Mouse (Mus musculus): ENCODE measurements at regions not wholly inside any gene's neighbourhood (a gene's known extent, or its start where the extent isn't known, plus 50 kb on each side); places are given as distances from the start of the nearest gene placed in this dataset.
A peak's percentile ranks its signal among the peaks of the same experiment; 100 is the strongest.

- no peaks in the 10 kb centered on the region for H3K4me1 ChIP-seq (ENCODE audit: control insufficient read depth, insufficient read depth, low read length)
- no peak overlapping the region for H3K4me3 ChIP-seq (replicated peaks; ENCODE audit: extremely low read depth, low read depth, low read length)
- no peak for DNase-seq
- 44% methylated on average over 5 of the region's 5 CpGs for WGBS
- TF ChIP-seq CTCF (IDR thresholded peaks at IDR 0.05; ENCODE audit: insufficient read depth, low read length) (no peak), POLR2A (IDR thresholded peaks at IDR 0.05; ENCODE audit: borderline replicate concordance, extremely low read depth, low read depth, low read length) (no peak)
These were observed 171.4 kb downstream of the Kctd12 start for GRCm38 (mm10) chr14:102811022-102811421.

GRCm38 (mm10) chr14:102810121-102810921 lies 172.1 kb downstream of the Kctd12 start:
- no peak overlapping the region for H3K4me3 ChIP-seq (replicated peaks; ENCODE audit: extremely low read depth, low read depth, low read length)
- 40% methylated on average over 7 of the region's 7 CpGs for WGBS
- no peak for DNase-seq
- no peak for TF ChIP-seq POLR2A (IDR thresholded peaks at IDR 0.05; ENCODE audit: borderline replicate concordance, extremely low read depth, low read depth, low read length)
- TF ChIP-seq CTCF (IDR thresholded peaks at IDR 0.05; ENCODE audit: insufficient read depth, low read length) = peak; percentile 32; the same call in 1 of the 2 replicates
- no peaks in the 10 kb centered on the region for H3K4me1 ChIP-seq (ENCODE audit: control insufficient read depth, insufficient read depth, low read length)

GRCm38 (mm10) chr14:102805936-102806923 lies 176.2 kb downstream of the Kctd12 start:
- 38% methylated on average over 21 of the region's 21 CpGs for WGBS
- peak overlapping the region; percentile 3 for H3K4me3 ChIP-seq (replicated peaks; ENCODE audit: extremely low read depth, low read depth, low read length)

GRCm38 (mm10) chr14:102795676-102796075 lies 186.8 kb downstream of the Kctd12 start:
- TF ChIP-seq POLR2A (IDR thresholded peaks at IDR 0.05; ENCODE audit: borderline replicate concordance, extremely low read depth, low read depth, low read length) = no peak
- TF ChIP-seq CTCF (IDR thresholded peaks at IDR 0.05; ENCODE audit: insufficient read depth, low read length) = no peak
- 52% methylated on average over 2 of the region's 2 CpGs for WGBS
- Histone ChIP-seq H3K4me1 (ENCODE audit: control insufficient read depth, insufficient read depth, low read length) (no peaks in the 10 kb centered on the region), H3K4me3 (replicated peaks; ENCODE audit: extremely low read depth, low read depth, low read length) (no peak overlapping the region)
- no peak for DNase-seq

More at GRCm38 (mm10) chr14:102805936-102806923, 176.2 kb downstream of the Kctd12 start:
- TF ChIP-seq POLR2A (IDR thresholded peaks at IDR 0.05; ENCODE audit: borderline replicate concordance, extremely low read depth, low read depth, low read length) = no peak
- no peak for TF ChIP-seq CTCF (IDR thresholded peaks at IDR 0.05; ENCODE audit: insufficient read depth, low read length)
- no peak for DNase-seq
- H3K4me1 ChIP-seq (ENCODE audit: control insufficient read depth, insufficient read depth, low read length) = no peaks in the 10 kb centered on the region

GRCm38 (mm10) chr14:102794898-102795297 lies 187.5 kb downstream of the Kctd12 start:
- TF ChIP-seq CTCF (IDR thresholded peaks at IDR 0.05; ENCODE audit: insufficient read depth, low read length) = 0 out of 2 replicates have a peak, but pooled peaks have one; percentile 5
- no peak for TF ChIP-seq POLR2A (IDR thresholded peaks at IDR 0.05; ENCODE audit: borderline replicate concordance, extremely low read depth, low read depth, low read length)
- 83% methylated on average over 2 of the region's 2 CpGs for WGBS
- Histone ChIP-seq H3K4me1 (ENCODE audit: control insufficient read depth, insufficient read depth, low read length) (no peaks in the 10 kb centered on the region), H3K4me3 (replicated peaks; ENCODE audit: extremely low read depth, low read depth, low read length) (no peak overlapping the region)
- DNase-seq = no peak

GRCm38 (mm10) chr14:102793753-102794152 lies 188.7 kb downstream of the Kctd12 start:
- DNase-seq = no peak
- Histone ChIP-seq H3K4me1 (ENCODE audit: control insufficient read depth, insufficient read depth, low read length) (no peaks in the 10 kb centered on the region), H3K4me3 (replicated peaks; ENCODE audit: extremely low read depth, low read depth, low read length) (no peak overlapping the region)
- TF ChIP-seq POLR2A (IDR thresholded peaks at IDR 0.05; ENCODE audit: borderline replicate concordance, extremely low read depth, low read depth, low read length) (no peak), CTCF (IDR thresholded peaks at IDR 0.05; ENCODE audit: insufficient read depth, low read length) (no peak)
- WGBS = 87% methylated on average over 7 of the region's 7 CpGs

- Histone ChIP-seq H3K4me3 (replicated peaks; ENCODE audit: extremely low read depth, low read depth, low read length) (no peak overlapping the region), H3K4me1 (ENCODE audit: control insufficient read depth, insufficient read depth, low read length) (no peaks in the 10 kb centered on the region)
- 73% methylated on average over 3 of the region's 3 CpGs for WGBS
- TF ChIP-seq POLR2A (IDR thresholded peaks at IDR 0.05; ENCODE audit: borderline replicate concordance, extremely low read depth, low read depth, low read length) (no peak), CTCF (IDR thresholded peaks at IDR 0.05; ENCODE audit: insufficient read depth, low read length) (no peak)
- DNase-seq = no peak
These were observed 191.5 kb downstream of the Kctd12 start for GRCm38 (mm10) chr14:102790916-102791315.

GRCm38 (mm10) chr14:102782227-102782626 lies 200.2 kb downstream of the Kctd12 start:
- TF ChIP-seq POLR2A (IDR thresholded peaks at IDR 0.05; ENCODE audit: borderline replicate concordance, extremely low read depth, low read depth, low read length) (no peak), CTCF (IDR thresholded peaks at IDR 0.05; ENCODE audit: insufficient read depth, low read length) (no peak)
- no peak overlapping the region for H3K4me3 ChIP-seq (replicated peaks; ENCODE audit: extremely low read depth, low read depth, low read length)
- DNase-seq = no peak
- H3K4me1 ChIP-seq (ENCODE audit: control insufficient read depth, insufficient read depth, low read length) = no peaks in the 10 kb centered on the region

GRCm38 (mm10) chr14:102769716-102770115 lies 212.7 kb downstream of the Kctd12 start:
- no peak overlapping the region for H3K4me3 ChIP-seq (replicated peaks; ENCODE audit: extremely low read depth, low read depth, low read length)
- TF ChIP-seq CTCF (IDR thresholded peaks at IDR 0.05; ENCODE audit: insufficient read depth, low read length) = peak; percentile 66
- no peak for TF ChIP-seq POLR2A (IDR thresholded peaks at IDR 0.05; ENCODE audit: borderline replicate concordance, extremely low read depth, low read depth, low read length)
- WGBS = 66% methylated on average over 3 of the region's 3 CpGs
- DNase-seq = peak; percentile 9
- H3K4me1 ChIP-seq (ENCODE audit: control insufficient read depth, insufficient read depth, low read length) = no peaks in the 10 kb centered on the region
